ENCODE assay signal across 9 mouse cellular contexts in genomic region chr15:83998115-83998514, GRCm38 (mm10).
A peak's percentile ranks its signal among the peaks of the same experiment; 100 is the strongest.
DNase-seq lines count a peak whose midpoint lies in the region; ATAC-seq lines count a peak whose summit lies in the region.
"Had no signal": no experiment of that assay in that cellular context is flagged by ENCODE, and none has a peak within 500 bp of the region (broad histone marks: within the 10 kb centered on the region; RNA-seq: fewer than 3 reads in every experiment).

No protein-coding gene starts in this region.

- 6% methylated on average over 19 of the region's 19 CpGs for WGBS in kidney, embryonic 14.5 days
- WGBS in forebrain, embryonic 12.5 days = 4% methylated on average over 19 of the region's 19 CpGs
- 12% methylated on average over 19 of the region's 19 CpGs for WGBS in hindbrain, embryonic 11.5 days
- WGBS in limb, embryonic 11.5 days = 10% methylated on average over 19 of the region's 19 CpGs

- H3K9me3 ChIP-seq in kidney, embryonic 14.5 days (ENCODE audit: control insufficient read depth, low read length) = no peaks in the 10 kb centered on the region
- H3K9me3 ChIP-seq in forebrain, embryonic 12.5 days = no peaks in the 10 kb centered on the region
- H3K9me3 ChIP-seq in hindbrain, embryonic 11.5 days (ENCODE audit: control insufficient read depth, low read length) = no peaks in the 10 kb centered on the region
- H3K9me3 ChIP-seq in limb, embryonic 11.5 days (ENCODE audit: control insufficient read depth, low read length) = no peaks in the 10 kb centered on the region

- no peak for DNase-seq in kidney, postnatal 36 days
- peak; percentile 44 for DNase-seq in hindbrain, embryonic 11.5 days (ENCODE audit: low spot score)
- DNase-seq in limb, embryonic 11.5 days (ENCODE audit: low spot score) = peak; percentile 38
- DNase-seq in right cerebral cortex, adult 2 months (ENCODE audit: low spot score in 2 of 2) = peak; percentile 74 to 77
- DNase-seq in adrenal gland, adult (ENCODE audit: inconsistent age in 2 of 2, low spot score in 1 of 2) = no peak
- no peak for DNase-seq in spleen, postnatal 4 days (ENCODE audit: low spot score in 2 of 2)

- H3K4me3 ChIP-seq in kidney, embryonic 14.5 days (ENCODE audit: low read length) = no peak overlapping the region
- peak overlapping the region; percentile 25 for H3K4me3 ChIP-seq in forebrain, embryonic 12.5 days (replicated peaks)
- H3K4me3 ChIP-seq in hindbrain, embryonic 11.5 days (ENCODE audit: low read depth, low read length) = no peak overlapping the region
- H3K4me3 ChIP-seq in limb, embryonic 11.5 days (ENCODE audit: low read depth, low read length) = no peak overlapping the region

- peak; percentile 91 for ATAC-seq in kidney, embryonic 14.5 days (ENCODE audit: low FRiP score, low TSS enrichment)
- peak; percentile 60; the same call in 1 of the 2 replicates for ATAC-seq in forebrain, embryonic 12.5 days (ENCODE audit: low FRiP score)
- no peak for ATAC-seq in hindbrain, embryonic 11.5 days (ENCODE audit: low FRiP score)
- ATAC-seq in limb, embryonic 11.5 days (ENCODE audit: insufficient number of reproducible peaks, low FRiP score, low TSS enrichment, low read depth) = no peak

- peak overlapping the region; percentile 33 for H3K4me2 ChIP-seq in kidney, embryonic 14.5 days (replicated peaks; ENCODE audit: low read depth, low read length)
- H3K4me2 ChIP-seq in forebrain, embryonic 12.5 days = peak overlapping the region; percentile 50
- H3K4me2 ChIP-seq in hindbrain, embryonic 11.5 days (replicated peaks; ENCODE audit: low read depth, low read length) = peak overlapping the region; percentile 32
- H3K4me2 ChIP-seq in limb, embryonic 11.5 days (ENCODE audit: low read depth, severe bottlenecking) = no peak overlapping the region; the same call in 1 of the 2 replicates

- no peaks in the 10 kb centered on the region for H3K36me3 ChIP-seq in kidney, embryonic 14.5 days (ENCODE audit: control insufficient read depth, insufficient read depth, low read length)
- H3K36me3 ChIP-seq in forebrain, embryonic 12.5 days (replicated peaks) = no peaks in the 10 kb centered on the region
- H3K36me3 ChIP-seq in hindbrain, embryonic 11.5 days (ENCODE audit: control insufficient read depth, insufficient read depth, low read length) = no peaks in the 10 kb centered on the region
- no peaks in the 10 kb centered on the region for H3K36me3 ChIP-seq in limb, embryonic 11.5 days (ENCODE audit: control insufficient read depth, insufficient read depth, low read length)

- H3K27ac ChIP-seq in kidney, embryonic 14.5 days (ENCODE audit: low read depth, low read length) = no peak overlapping the region
- 0 out of 2 replicates have a peak overlapping the region, but pooled peaks have one; percentile 36 for H3K27ac ChIP-seq in forebrain, embryonic 12.5 days
- H3K27ac ChIP-seq in hindbrain, embryonic 11.5 days (ENCODE audit: low read depth, low read length) = no peak overlapping the region
- H3K27ac ChIP-seq in limb, embryonic 11.5 days (replicated peaks; ENCODE audit: low read depth, low read length) = no peak overlapping the region
- H3K27ac ChIP-seq: macrophage had no signal

- H3K27me3 ChIP-seq in kidney, embryonic 14.5 days (ENCODE audit: control insufficient read depth, insufficient read depth, low read length) = no peaks in the 10 kb centered on the region
- H3K27me3 ChIP-seq in forebrain, embryonic 12.5 days = peaks cover 22% of the 10 kb centered on the region
- H3K27me3 ChIP-seq in hindbrain, embryonic 11.5 days (ENCODE audit: control insufficient read depth, insufficient read depth, low read length) = no peaks in the 10 kb centered on the region
- peaks cover 13% of the 10 kb centered on the region; the same call in 1 of the 2 replicates for H3K27me3 ChIP-seq in limb, embryonic 11.5 days (ENCODE audit: control insufficient read depth, insufficient read depth, low read length)

- peaks cover 7% of the 10 kb centered on the region for H3K4me1 ChIP-seq in kidney, embryonic 14.5 days (ENCODE audit: control insufficient read depth, insufficient read depth, low read length)
- H3K4me1 ChIP-seq in forebrain, embryonic 12.5 days = peaks cover 20% of the 10 kb centered on the region
- no peaks in the 10 kb centered on the region; the same call in 1 of the 2 replicates for H3K4me1 ChIP-seq in hindbrain, embryonic 11.5 days (replicated peaks; ENCODE audit: control insufficient read depth, insufficient read depth, low read length)
- no peaks in the 10 kb centered on the region; the same call in 1 of the 2 replicates for H3K4me1 ChIP-seq in limb, embryonic 11.5 days (ENCODE audit: control insufficient read depth, insufficient read depth, low read length)

- no peak overlapping the region for H3K9ac ChIP-seq in kidney, embryonic 14.5 days (ENCODE audit: low read depth, low read length)
- H3K9ac ChIP-seq in forebrain, embryonic 12.5 days = 0 out of 2 replicates have a peak overlapping the region, but pooled peaks have one; percentile 17
- H3K9ac ChIP-seq in hindbrain, embryonic 11.5 days (ENCODE audit: low read depth, low read length) = no peak overlapping the region
- no peak overlapping the region for H3K9ac ChIP-seq in limb, embryonic 11.5 days (ENCODE audit: low read length)

Comparison
In these comparisons a context has a peak if more than half of its experiments do, and no peak if none do; other contexts are left out.
1. ATAC-seq: peak in kidney, embryonic 14.5 days (single experiment) and forebrain, embryonic 12.5 days (single experiment); none in hindbrain, embryonic 11.5 days (single experiment) and limb, embryonic 11.5 days (single experiment).
2. DNase-seq: peak in hindbrain, embryonic 11.5 days (single experiment), limb, embryonic 11.5 days (single experiment) and right cerebral cortex, adult 2 months (2 of 2); none in kidney, postnatal 36 days (0 of 2), adrenal gland, adult (0 of 2) and spleen, postnatal 4 days (0 of 2).